ENCODE assay signal across 2 mouse cellular contexts in the genomic region with DNA sequence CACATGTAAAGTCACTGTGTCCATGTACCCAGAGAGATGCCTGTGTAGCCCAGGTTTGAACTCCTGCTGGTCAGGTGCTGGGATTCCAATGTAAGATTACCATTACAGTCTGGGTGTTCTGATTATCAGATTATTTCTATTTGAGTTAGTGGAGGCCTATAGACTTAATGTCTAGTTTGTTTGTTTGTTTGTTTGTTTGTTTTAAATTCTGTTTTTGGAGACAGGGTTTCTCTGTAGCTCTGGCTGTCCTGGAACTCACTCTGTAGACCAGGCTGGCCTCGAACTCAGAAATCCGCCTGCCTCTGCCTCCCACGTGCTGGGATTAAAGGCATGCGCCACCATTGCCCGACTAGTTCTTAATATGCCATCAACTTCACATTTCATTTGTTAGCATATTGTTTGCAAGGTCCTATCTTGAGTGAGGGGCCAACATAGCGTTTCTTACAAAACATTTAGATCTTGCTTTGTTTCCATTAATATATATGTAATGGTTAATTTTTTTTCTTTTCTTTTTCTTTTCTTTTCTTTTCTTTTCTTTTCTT.
TF ChIP-seq lines count a peak whose summit lies in the region.

No protein-coding gene starts in this region.

TF ChIP-seq in CH12.LX, 34 proteins besides CTCF, POLR2A, EP300 and RAD21 (continued from another document):
- TF ChIP-seq BHLHE40 (IDR thresholded peaks at IDR 0.05; ENCODE audit: low read depth, low read length) (no peak), POLR2AphosphoS2 (IDR thresholded peaks at IDR 0.05; ENCODE audit: low read depth, low read length) (no peak), CHD1 (IDR thresholded peaks at IDR 0.05; ENCODE audit: low read depth, low read length) (no peak), RCOR1 (conservative IDR thresholded peaks at IDR 0.05; ENCODE audit: low read depth, low read length) (no peak), MEF2A (IDR thresholded peaks at IDR 0.05; ENCODE audit: borderline replicate concordance, low read depth, low read length) (no peak), MYC (IDR thresholded peaks at IDR 0.05; ENCODE audit: low read depth, low read length) (peak; percentile 50; the same call in 1 of the 2 replicates), NELFE (IDR thresholded peaks at IDR 0.05; ENCODE audit: low read depth, low read length) (no peak), ZC3H11A (IDR thresholded peaks at IDR 0.05; ENCODE audit: low read depth, low read length) (no peak), MXI1 (IDR thresholded peaks at IDR 0.05; ENCODE audit: low read depth, low read length) (peak; percentile 51), JUN (IDR thresholded peaks at IDR 0.05; ENCODE audit: insufficient read depth, low read depth, low read length) (no peak), SIN3A (IDR thresholded peaks at IDR 0.05; ENCODE audit: low read length) (no peak), MAFK (IDR thresholded peaks at IDR 0.05; ENCODE audit: insufficient replicate concordance, low read length) (no peak), JUND (conservative IDR thresholded peaks at IDR 0.05; ENCODE audit: low read depth, low read length) (no peak), NRF1 (IDR thresholded peaks at IDR 0.05; ENCODE audit: low read depth, low read length) (no peak), USF2 (conservative IDR thresholded peaks at IDR 0.05; ENCODE audit: low read depth, low read length) (no peak), HCFC1 (IDR thresholded peaks at IDR 0.05; ENCODE audit: low read depth, low read length) (no peak), TCF12 (IDR thresholded peaks at IDR 0.05; ENCODE audit: low read depth, low read length) (no peak), GABPA (IDR thresholded peaks at IDR 0.05; ENCODE audit: insufficient replicate concordance, low read depth, low read length) (no peak), MAX (IDR thresholded peaks at IDR 0.05; ENCODE audit: low read length) (peak; percentile 38; the same call in 1 of the 2 replicates), MAZ (IDR thresholded peaks at IDR 0.05; ENCODE audit: low read depth, low read length) (no peak)

TF ChIP-seq in ES-E14, 5 proteins besides CTCF, POLR2A, EP300 and RAD21 (continued from another document):
- no peak for TF ChIP-seq CHD2 (IDR thresholded peaks at IDR 0.05; ENCODE audit: low read depth, low read length)
TF ChIP-seq in ES-E14: peak in this region for 0.
